Mouse (Mus musculus) embryo, embryonic 10.5 days (tissue): ENCODE data around the gene Olfr576.

Experiments
- DNase-seq: peaks from one replicate; pipeline ENCODE4 v3.0.0-alpha.2; 2015; ENCODE audit warnings: low spot score

Gene Olfr576

DNA sequence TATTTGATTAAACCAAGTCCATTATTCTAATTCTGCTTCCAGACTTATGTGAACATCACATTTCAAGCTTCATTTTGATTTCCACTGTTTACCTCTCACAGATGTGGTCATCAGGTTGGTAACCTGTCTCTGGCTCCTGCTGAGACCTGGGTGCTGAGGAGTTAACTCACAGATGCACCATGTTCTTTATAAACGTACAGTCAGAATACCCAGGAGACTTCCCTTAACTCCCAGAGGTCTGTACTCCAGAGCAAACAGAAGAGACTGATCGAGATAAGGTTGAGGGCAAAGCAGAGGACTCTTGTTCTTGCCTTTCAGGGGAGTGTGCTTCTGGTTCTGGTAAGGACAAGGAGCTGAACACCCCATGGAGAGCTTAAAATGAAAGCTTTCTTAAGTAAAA, at the start of gene Olfr576:
Gene Olfr576, plus strand, starts transcription at position 301 of the 400 bp plus-strand sequence.
- DNase-seq, result no peak

DNA sequence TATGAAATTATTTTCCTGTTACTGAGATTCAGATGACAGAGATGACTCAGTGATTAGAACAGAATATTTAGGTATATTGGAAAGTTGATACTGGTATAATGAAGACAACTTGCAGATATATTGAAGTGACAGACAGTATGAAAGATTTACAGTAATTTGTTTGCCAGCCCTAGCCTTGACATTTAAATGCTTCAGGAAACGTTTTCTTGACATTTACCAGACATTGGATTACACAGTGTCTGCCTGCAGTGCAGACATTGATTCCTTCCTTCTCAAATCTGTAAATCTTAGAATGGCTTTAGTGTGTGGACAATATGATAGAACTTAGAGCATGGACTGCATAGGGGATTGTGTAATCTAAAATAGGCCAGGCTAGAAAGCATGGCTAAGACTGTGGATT, 47.2 kb upstream of the Olfr576 start:
- no peak for DNase-seq

DNA sequence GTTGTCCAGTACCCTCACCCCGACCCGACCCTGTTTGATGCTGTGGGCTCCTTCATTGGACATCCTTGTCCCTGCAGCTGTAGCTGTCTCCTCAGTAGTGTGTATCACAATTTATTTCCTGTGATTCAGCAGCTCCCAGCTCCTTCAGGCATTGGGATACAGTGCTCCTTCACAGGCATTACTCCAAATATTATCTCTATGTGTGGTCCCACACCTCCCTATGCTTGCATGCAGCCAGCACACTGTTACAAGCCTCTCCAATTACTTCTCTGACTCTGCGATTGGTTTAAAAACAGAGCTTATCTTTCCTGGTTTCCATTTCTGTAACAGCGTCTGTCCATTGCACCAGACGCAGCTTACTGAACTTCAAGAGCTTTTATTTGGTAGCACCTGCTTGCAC, 46.1 kb upstream of the Olfr576 start:
- DNase-seq, result no peak

DNA sequence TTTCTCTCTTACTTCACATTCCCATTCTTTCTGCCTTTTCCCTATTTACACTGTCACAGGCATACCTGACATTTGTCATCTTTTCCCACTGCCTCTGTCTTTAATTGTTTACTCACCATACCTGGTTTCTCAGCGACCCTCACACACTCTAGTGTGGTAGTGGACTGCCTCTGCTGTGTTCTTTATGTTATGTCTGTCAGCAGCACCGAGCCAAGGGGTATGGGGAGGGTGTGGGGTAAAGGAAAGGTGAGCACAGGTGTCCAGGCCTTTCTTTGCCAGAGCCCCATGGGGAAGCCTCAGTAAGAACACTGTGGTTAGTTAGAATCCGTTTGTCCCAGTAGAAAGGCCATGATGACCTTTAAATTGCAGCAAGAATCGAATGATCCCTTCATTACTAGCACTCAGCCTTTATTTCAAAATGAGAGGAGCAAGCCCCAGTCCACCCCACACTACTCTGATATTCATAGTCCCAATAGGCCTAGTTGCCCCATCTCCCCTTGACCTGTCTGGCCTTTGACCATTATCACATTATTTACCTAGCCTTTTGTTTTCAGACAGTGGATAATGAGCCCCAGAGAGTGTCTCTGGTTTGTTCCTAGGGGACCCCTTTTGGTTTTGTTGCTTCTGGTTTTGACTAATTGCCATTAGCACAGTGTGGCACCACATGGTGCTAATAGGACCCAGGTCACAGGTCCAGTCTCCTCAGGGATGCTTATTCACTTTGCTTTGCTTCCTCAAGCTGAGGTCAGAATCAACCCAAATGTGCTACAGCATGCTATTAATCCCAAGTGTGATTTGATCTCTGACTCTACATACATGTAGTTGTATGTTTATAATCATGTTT, 45.2 kb upstream of the Olfr576 start, which contains the start of gene Olfr571:
Gene Olfr571, minus strand, starts transcription at position 505 of the 844 bp plus-strand sequence.
- DNase-seq, result peak; percentile 12

DNA sequence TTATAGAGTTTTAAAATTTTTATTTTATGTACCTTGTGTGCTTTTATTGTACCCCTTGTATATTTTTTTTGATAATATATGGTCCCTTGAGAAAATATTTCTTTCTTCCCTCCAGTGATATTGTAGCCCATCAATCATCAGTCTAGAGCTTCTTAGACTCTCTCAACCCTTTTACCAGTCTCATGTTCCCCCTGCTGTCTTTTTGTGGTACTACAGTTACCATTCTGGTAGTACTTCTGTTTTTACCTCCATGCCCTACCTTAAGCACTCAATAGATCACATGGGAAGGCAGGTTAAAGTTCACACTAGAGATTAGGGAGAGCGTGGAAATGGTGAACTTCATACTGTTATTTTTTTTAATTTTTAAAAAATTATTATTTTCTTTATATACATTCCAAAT, 42.8 kb upstream of the Olfr576 start:
- peak; percentile 85 for DNase-seq

DNA sequence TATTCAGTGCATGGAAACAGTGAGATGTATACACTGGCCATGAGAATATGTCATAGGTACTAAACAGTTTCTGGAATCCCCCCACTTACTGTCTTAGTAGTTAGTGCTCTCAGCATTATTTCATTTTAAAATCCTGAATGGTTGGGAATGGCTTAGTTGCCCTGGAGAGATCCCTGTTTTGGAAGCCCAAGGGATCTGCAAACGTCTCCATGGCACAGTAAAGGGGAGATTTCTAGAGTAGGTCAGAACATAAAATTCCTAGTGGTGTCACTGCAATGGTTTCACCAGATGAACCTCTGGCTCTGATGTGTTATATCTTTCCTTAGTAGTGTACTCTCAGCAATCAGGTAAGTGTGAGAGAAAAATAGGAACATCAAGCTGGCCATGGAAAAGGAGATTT, 38.4 kb upstream of the Olfr576 start, which contains the start of gene Olfr572:
Gene Olfr572, plus strand, starts transcription at position 301 of the 400 bp plus-strand sequence.
- no peak for DNase-seq

DNA sequence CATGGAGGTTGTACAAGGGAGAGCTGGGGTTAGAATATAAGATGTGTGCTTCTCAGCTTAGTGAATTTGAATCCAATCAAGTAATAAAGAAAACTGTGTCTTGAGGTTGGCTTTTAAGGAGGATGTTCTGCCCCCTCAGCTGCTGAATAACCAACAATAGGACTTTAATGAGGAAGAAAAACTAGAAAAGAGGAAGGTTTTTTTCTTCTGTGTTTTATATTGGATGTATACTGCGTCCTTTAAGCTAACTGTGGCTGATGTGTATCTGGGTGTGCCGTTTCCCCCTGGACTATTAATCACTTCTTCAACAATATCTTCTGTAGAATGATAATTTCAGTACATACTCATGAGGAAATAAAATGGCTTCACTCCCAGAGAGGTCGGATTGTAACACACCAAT, 35.4 kb upstream of the Olfr576 start:
- DNase-seq, result no peak

DNA sequence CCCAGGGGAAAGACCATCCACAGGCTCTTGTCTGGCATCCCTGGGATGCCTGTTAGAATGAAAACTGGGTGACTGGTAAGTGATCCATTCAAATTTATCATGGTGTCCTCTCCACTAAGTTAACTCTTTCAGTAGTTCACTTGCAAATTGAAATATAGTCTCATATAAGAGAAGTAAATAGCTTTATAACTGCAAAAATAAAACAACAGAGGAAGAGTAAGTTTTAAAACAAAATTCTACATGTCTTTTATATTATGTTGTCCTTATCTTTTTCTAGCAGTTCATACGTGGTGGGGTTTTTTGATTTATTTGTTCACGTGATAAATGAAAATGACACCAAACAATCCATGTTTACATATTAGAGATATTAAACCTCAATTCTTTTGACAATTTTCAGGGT, 20.0 kb upstream of the Olfr576 start, which contains the start of gene Olfr573-ps1:
Gene Olfr573-ps1, minus strand, starts transcription at position 101 of the 400 bp plus-strand sequence.
- no peak for DNase-seq

DNA sequence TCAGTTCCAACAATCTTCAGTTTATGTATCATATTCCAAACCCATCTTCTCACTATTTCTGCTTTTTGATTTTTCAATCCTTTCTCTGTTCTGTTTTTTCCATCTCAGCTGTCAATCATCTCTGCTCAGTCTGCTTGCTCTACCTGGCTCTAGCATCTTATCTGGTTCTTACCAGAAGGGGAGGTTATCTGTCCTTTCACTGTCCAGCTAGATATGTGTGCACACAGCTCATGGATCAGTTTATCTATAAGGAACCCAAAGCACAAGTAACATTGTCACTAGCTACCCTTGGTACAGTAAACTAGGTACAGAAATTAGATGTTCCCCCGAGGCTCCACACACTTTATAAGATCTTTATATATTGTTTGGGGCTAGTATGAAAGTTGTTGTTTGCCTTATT, 19.0 kb upstream of the Olfr576 start:
- DNase-seq, result no peak

DNA sequence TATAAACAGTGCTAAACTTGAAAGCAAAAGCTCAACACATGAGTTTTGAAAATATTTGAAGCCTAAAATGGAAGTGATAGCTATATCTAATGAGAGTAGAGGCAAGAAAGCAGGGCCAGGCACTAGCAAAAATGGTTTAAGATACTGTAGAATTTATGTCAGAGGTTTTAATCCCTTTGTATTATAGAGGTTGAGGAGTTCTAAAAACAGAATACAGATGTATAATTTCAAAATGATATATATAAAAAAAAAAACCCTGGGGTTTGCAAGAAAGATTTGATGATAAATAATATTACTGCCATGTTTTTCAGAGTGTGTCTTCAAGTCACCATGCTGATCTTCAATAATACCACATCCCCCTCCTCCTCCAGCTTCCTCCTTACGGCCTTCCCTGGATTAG, 14.3 kb upstream of the Olfr576 start, which contains the start of gene Olfr574:
Gene Olfr574, plus strand, starts transcription at position 301 of the 400 bp plus-strand sequence.
- no peak for DNase-seq

DNA sequence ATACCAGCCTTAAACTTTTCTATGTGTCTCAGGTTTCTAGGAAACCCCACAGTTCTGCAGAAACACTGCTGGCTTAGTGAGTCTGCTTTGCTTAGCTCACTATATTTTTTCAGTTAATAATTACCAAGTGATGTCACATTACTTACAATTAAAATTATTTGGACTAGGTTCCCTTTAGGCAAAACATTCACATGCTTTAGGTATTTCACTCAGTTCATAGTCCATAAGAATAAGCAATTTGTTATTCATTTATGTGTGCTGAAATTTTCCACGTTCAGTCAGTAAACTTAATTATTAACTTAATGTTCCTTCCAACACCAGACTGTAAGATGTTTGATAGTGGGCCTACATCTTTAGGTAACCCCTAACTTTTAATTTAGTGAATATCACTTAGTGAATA, 11.7 kb upstream of the Olfr576 start:
- no peak for DNase-seq

DNA sequence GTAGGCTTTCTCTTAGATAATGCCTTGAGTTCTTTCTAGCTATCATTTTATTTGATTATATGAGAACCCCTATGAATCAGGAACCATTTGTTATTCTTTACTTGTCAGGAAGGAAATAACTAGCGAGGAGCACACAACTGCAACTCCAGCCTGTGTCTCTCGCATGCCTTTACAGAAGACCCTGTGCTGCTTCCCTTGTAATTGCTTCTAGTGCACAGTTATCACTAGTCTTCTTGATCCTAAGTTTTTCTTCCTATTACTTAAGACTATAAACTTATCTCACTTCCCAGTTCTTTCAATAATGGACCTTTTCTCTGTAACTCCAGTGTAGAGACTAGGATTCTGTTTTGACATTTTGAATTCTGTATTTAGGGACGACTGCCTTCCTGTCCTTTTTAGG, 4.3 kb upstream of the Olfr576 start:
- DNase-seq, result no peak

DNA sequence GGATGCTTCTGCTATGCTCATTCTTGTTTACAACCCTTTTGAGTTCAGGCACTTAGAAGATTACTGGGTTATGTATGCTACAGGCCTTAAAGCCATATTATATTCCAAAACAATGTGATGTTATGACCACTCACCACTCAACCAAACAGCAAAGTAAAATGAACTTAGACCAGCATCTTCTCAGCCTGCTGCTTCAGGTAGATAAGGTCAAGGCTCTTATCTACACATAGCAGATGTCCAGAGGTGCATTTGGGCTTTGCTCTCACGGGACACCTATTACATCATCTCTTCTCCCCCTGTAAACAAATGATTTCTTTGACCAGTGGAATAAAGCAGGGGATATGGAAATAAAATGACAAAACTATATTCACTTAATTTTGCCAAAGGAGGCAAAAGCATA, 3.9 kb upstream of the Olfr576 start, which contains the start of gene Olfr575:
Gene Olfr575, minus strand, starts transcription at position 183 of the 400 bp plus-strand sequence.
- no peak for DNase-seq

DNA sequence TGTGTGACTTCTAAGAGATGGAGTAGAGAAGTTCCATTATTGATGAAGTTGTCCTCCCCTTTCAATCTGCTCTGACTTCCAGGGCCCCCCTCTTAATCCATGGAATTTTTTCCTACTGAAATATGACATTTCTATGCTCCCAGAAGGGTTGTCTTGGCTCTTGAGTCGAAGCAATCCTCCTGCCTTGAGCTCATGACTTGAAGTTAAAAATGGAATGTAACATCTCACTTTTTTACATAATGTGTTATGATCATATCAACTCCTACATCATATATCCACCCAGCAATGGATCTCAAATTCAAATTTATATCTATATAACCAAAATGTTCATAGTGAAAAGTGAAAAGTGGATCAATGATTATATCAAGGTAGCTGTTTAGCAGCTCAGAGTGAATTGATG, 11.9 kb downstream of the Olfr576 start:
- DNase-seq, result no peak

DNA sequence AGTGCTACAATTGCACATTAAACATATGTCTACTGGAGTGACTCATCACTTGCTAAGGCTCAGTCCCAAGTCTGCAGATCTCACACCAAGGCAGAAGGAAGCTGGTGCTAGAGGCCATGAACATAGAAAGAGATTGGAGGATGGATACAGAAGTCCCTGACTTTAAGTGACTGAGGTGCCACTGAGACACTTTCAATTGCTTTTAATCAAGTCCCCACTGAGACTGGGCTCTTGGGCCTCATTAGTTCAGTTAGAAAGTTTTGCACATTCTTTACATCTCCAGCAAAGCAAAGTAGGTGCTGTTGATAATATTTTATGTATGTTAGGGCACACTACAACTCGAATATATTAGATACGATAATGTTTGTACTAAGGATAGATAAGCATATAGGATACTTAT, 13.4 kb downstream of the Olfr576 start, which contains the start of gene Olfr577:
Gene Olfr577, minus strand, starts transcription at position 101 of the 400 bp plus-strand sequence.
- no peak for DNase-seq

DNA sequence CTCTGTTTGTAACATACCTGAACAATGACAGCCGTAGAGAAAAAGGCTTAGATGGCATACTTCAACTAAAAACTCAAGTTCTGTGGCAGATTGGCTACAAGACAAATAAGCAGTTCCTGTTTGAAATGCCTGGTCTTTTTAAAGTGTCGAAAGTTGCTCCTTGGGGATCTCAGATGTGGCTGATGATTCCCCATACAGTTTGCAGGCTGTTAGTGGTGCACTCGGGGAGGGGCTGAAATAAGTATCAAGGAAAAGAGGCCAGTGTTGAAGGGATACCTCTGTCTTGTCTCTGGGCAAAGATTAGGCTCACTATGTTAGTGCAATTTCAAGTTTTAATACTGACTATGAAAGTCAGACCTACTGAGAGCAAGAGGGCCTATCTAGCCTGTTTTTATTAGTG, 26.8 kb downstream of the Olfr576 start, which contains the start of gene Olfr578:
Gene Olfr578, minus strand, starts transcription at position 101 of the 400 bp plus-strand sequence.
- no peak for DNase-seq
